Mouse (Mus musculus): ENCODE data around the gene Rasgrf1. TPM values are rescaled to one million over a fixed set of nuclear protein-coding genes. Genes with fewer than 3 reads are reported as not detected.
A peak's percentile ranks its signal among the peaks of the same experiment; 100 is the strongest.

The Rasgrf1 gene
- 0.05 TPM in 1 of 2 replicates, not detected in the other for polyA plus RNA-seq (2015; fragmentation: Nextera tagmentation; extraction: Ambion mirVana)

GRCm38 (mm10) chr9:89909131-89910010 is at the start of gene Rasgrf1:
Gene Rasgrf1, plus strand, starts transcription at chr9:89909908.
- Histone ChIP-seq H3K36me3 (ENCODE audit: insufficient read depth, low read length) (no peaks in the 10 kb centered on the region), H3K27me3 (ENCODE audit: insufficient read depth, low read length) (peaks cover 66% of the 10 kb centered on the region), H3K27ac (no peak within 1 kb of the TSS), H3K9ac (ENCODE audit: low read depth, low read length) (no peak within 1 kb of the TSS), H3K4me3 (replicated peaks; ENCODE audit: low read depth, low read length) (peak within 1 kb of the TSS; percentile 43), H3K4me2 (ENCODE audit: low read length) (peak within 1 kb of the TSS; percentile 76), H3K9me3 (replicated peaks; ENCODE audit: low read length) (no peaks in the 10 kb centered on the region), H3K4me1 (replicated peaks; ENCODE audit: insufficient read depth, low read length) (peaks cover 11% of the 10 kb centered on the region)
- peak; percentile 35 for DNase-seq (ENCODE audit: low spot score)
- no peak for TF ChIP-seq CTCF (IDR thresholded peaks at IDR 0.05; ENCODE audit: low read depth)
- under 1% methylated on average over 60 of the region's 64 CpGs for WGBS
- peak; percentile 65 for ATAC-seq (replicated peaks; ENCODE audit: low FRiP score, low read depth)

- no peaks in the 10 kb centered on the region for H3K9me3 ChIP-seq (replicated peaks; ENCODE audit: low read length)
- no peak overlapping the region for H3K4me2 ChIP-seq (ENCODE audit: low read length)
- H3K4me1 ChIP-seq (replicated peaks; ENCODE audit: insufficient read depth, low read length): no peaks in the 10 kb centered on the region
- TF ChIP-seq CTCF (IDR thresholded peaks at IDR 0.05; ENCODE audit: low read depth): no peak
- H3K4me3 ChIP-seq (replicated peaks; ENCODE audit: low read depth, low read length): no peak overlapping the region
- WGBS: 74% methylated on average over 11 of the region's 11 CpGs
- no peak overlapping the region for H3K9ac ChIP-seq (ENCODE audit: low read depth, low read length)
- ATAC-seq (replicated peaks; ENCODE audit: low FRiP score, low read depth): no peak
- H3K27ac ChIP-seq: no peak overlapping the region
- no peaks in the 10 kb centered on the region for H3K27me3 ChIP-seq (ENCODE audit: insufficient read depth, low read length)
- no peak for DNase-seq (ENCODE audit: low spot score)
- no peaks in the 10 kb centered on the region for H3K36me3 ChIP-seq (ENCODE audit: insufficient read depth, low read length)
Observed at GRCm38 (mm10) chr9:89860145-89860544, 49.6 kb upstream of the Rasgrf1 start.

DNA sequence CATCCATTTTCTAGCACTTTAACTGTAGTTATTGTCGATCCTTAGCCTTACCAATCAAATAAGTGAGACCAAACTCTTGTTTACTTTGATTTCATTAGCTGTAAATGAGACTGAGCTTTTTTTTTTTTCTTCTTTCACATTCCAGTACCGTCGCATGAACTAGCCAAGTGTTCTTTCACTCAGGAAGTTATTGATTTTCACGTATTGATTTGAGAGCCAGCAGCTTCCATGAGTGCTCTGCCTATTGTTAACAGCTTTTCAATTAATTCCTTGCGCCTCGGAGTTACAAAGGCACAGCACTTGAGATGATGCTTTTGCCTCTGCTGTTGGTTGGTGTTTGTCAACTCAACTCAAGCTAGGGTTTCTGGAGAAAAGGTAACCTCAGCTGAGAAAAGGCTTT is 49.1 kb upstream of the Rasgrf1 start:
- DNase-seq (ENCODE audit: low spot score) (no peak), ATAC-seq (replicated peaks; ENCODE audit: low FRiP score, low read depth) (no peak)
- no peaks in the 10 kb centered on the region for H3K36me3 ChIP-seq (ENCODE audit: insufficient read depth, low read length)
- no peak overlapping the region for H3K4me2 ChIP-seq (ENCODE audit: low read length)
- no peaks in the 10 kb centered on the region for H3K4me1 ChIP-seq (replicated peaks; ENCODE audit: insufficient read depth, low read length)
- TF ChIP-seq CTCF (IDR thresholded peaks at IDR 0.05; ENCODE audit: low read depth): no peak
- no peak overlapping the region for H3K27ac ChIP-seq
- H3K4me3 ChIP-seq (replicated peaks; ENCODE audit: low read depth, low read length): no peak overlapping the region
- 72% methylated on average over 6 of the region's 6 CpGs for WGBS
- no peak overlapping the region for H3K9ac ChIP-seq (ENCODE audit: low read depth, low read length)
- no peaks in the 10 kb centered on the region for H3K27me3 ChIP-seq (ENCODE audit: insufficient read depth, low read length)
- H3K9me3 ChIP-seq (replicated peaks; ENCODE audit: low read length): no peaks in the 10 kb centered on the region

DNA sequence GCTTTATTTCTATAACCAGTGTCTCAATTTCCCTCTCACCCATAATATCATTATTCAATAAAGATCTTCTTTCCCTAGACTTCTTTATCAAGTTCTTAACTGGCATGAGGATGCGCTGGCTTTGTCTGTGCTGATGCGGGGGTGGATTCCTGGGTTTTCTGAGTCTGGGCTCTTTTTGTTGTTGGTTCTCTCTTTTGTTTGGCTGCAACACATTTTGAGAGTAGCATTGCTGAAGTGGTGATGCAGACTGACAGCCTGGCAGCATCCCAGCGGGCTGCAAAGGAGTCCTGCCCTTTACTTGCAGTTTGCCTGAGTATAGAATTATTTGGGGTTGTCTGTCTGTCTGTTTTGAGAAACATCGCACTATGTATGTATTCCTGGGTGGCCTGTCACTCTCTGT is 42.6 kb upstream of the Rasgrf1 start:
- Histone ChIP-seq H3K4me2 (ENCODE audit: low read length) (no peak overlapping the region), H3K36me3 (ENCODE audit: insufficient read depth, low read length) (no peaks in the 10 kb centered on the region), H3K4me3 (replicated peaks; ENCODE audit: low read depth, low read length) (no peak overlapping the region), H3K9me3 (replicated peaks; ENCODE audit: low read length) (no peaks in the 10 kb centered on the region), H3K4me1 (replicated peaks; ENCODE audit: insufficient read depth, low read length) (no peaks in the 10 kb centered on the region), H3K27ac (no peak overlapping the region), H3K9ac (ENCODE audit: low read depth, low read length) (no peak overlapping the region), H3K27me3 (ENCODE audit: insufficient read depth, low read length) (peaks cover 5% of the 10 kb centered on the region; the same call in 1 of the 2 replicates)
- whole genome bisulfite sequencing: 50% methylated on average over 4 of the region's 4 CpGs
- no peak for TF ChIP-seq CTCF (IDR thresholded peaks at IDR 0.05; ENCODE audit: low read depth)
- DNase-seq (ENCODE audit: low spot score): no peak
- ATAC-seq (replicated peaks; ENCODE audit: low FRiP score, low read depth): no peak

DNA sequence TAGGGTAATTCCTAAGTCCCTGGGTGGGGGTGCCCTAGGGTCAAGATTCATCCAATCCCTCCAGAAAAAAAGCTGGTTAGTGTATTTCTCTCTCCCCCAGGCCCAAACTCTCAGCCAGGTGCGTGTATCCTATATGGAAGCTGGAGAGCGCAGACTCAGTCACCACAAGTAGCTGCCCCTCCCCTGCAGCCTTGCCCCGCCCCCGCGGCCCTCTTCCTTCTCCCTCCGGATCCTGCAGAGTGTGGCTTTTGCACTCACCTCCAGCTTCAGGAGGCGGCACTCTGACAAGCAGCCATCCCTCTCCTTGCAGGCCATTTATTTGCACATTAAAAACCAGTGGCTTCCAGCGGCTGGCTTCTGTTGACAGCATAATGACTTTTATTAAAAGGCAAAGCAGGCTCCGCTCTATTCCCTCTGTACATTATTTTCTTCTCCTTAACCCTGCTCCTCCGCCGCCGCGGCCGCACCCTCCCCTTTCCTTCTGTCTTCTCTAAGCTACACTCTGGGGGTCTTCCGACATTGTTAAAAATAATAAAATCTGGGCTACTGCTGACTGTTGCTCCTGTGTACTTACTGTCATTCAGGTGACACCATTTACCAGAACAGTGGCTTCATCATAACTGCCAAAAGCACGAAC is 41.5 kb upstream of the Rasgrf1 start:
- H3K36me3 ChIP-seq (ENCODE audit: insufficient read depth, low read length): no peaks in the 10 kb centered on the region
- DNase-seq (ENCODE audit: low spot score): peak; percentile 15
- 3% methylated on average over 16 of the region's 16 CpGs for WGBS
- H3K4me3 ChIP-seq (replicated peaks; ENCODE audit: low read depth, low read length): 0 out of 2 replicates have a peak overlapping the region, but pooled peaks have one; percentile 5
- no peak for TF ChIP-seq CTCF (IDR thresholded peaks at IDR 0.05; ENCODE audit: low read depth)
- no peak overlapping the region for H3K27ac ChIP-seq
- H3K9me3 ChIP-seq (replicated peaks; ENCODE audit: low read length): no peaks in the 10 kb centered on the region
- no peaks in the 10 kb centered on the region for H3K4me1 ChIP-seq (replicated peaks; ENCODE audit: insufficient read depth, low read length)
- peaks cover 5% of the 10 kb centered on the region for H3K27me3 ChIP-seq (ENCODE audit: insufficient read depth, low read length)
- no peak for ATAC-seq (replicated peaks; ENCODE audit: low FRiP score, low read depth)
- no peak overlapping the region for H3K9ac ChIP-seq (ENCODE audit: low read depth, low read length)
- H3K4me2 ChIP-seq (ENCODE audit: low read length): peak overlapping the region; percentile 37

DNA sequence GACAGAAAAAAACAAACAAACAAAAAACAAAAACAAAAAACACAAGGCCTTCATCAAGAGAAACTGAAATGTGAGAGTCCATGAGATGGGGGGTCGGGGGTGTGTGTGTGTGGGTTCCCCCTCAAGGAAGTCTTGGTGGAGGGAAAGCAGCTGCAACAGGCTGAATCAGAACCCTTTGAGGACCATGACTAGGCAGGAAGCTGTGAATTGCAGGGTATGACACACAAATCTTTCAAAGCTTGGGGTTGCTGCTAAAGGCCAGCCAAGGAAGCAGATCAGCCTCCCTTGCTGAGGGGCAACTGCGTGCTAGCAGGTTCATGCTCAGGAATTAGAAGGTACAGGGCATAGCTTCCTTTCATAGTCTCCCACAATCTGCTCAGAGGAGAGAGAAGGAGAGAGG is 40.1 kb upstream of the Rasgrf1 start:
- Histone ChIP-seq H3K9me3 (replicated peaks; ENCODE audit: low read length) (no peaks in the 10 kb centered on the region), H3K4me2 (ENCODE audit: low read length) (no peak overlapping the region), H3K9ac (ENCODE audit: low read depth, low read length) (no peak overlapping the region), H3K4me3 (replicated peaks; ENCODE audit: low read depth, low read length) (no peak overlapping the region), H3K27me3 (ENCODE audit: insufficient read depth, low read length) (peaks cover 13% of the 10 kb centered on the region), H3K36me3 (ENCODE audit: insufficient read depth, low read length) (no peaks in the 10 kb centered on the region), H3K4me1 (replicated peaks; ENCODE audit: insufficient read depth, low read length) (no peaks in the 10 kb centered on the region), H3K27ac (no peak overlapping the region)
- WGBS: 10% methylated on average over 2 of the region's 2 CpGs
- ATAC-seq (replicated peaks; ENCODE audit: low FRiP score, low read depth): no peak
- TF ChIP-seq CTCF (IDR thresholded peaks at IDR 0.05; ENCODE audit: low read depth): no peak
- no peak for DNase-seq (ENCODE audit: low spot score)
